In genomic region chr4:83219253-83219652, GRCm38 (mm10) we compare ENCODE assay signal across 33 mouse cellular contexts.
"Had no signal": no experiment of that assay in that cellular context is flagged by ENCODE, and none has a peak within 500 bp of the region (broad histone marks: within the 10 kb centered on the region; RNA-seq: fewer than 3 reads in every experiment).

No protein-coding gene starts in this region.

- DNase-seq: heart, postnatal 10 days; heart, postnatal 14 days; heart, postnatal 4 days; kidney, adult 11 months; kidney, adult 18-20 months; kidney, adult 2 months; kidney, adult 8-10 months; kidney, adult 9 months; kidney, postnatal 10 days; kidney, postnatal 14 days; kidney, postnatal 25 days; kidney, postnatal 36 days; kidney, postnatal 4 days; layer of hippocampus, adult 9-11 months; layer of hippocampus, postnatal 36 days had no signal

- ATAC-seq: hindbrain, embryonic 16.5 days; hindbrain, postnatal 0 days; inflammation-experienced regulatory T-cells, adult 6 months; intestine, embryonic 15.5 days; intestine, embryonic 16.5 days; intestine, postnatal 0 days had no signal

- H3K27ac ChIP-seq: heart, embryonic 10.5 days; heart, embryonic 13.5 days; heart, embryonic 15.5 days; hindbrain, embryonic 10.5 days; hindbrain, embryonic 12.5 days; hindbrain, embryonic 13.5 days; hindbrain, embryonic 14.5 days; hindbrain, embryonic 15.5 days; hindbrain, postnatal 0 days; intestine, embryonic 15.5 days; kidney, embryonic 15.5 days; kidney, postnatal 0 days; layer of hippocampus, adult 2 months had no signal

- H3K4me3 ChIP-seq: heart, embryonic 10.5 days; heart, embryonic 12.5 days; heart, embryonic 13.5 days; heart, embryonic 15.5 days; hindbrain, embryonic 10.5 days; hindbrain, embryonic 12.5 days; hindbrain, embryonic 13.5 days; hindbrain, embryonic 15.5 days; intestine, embryonic 15.5 days; kidney, embryonic 15.5 days; layer of hippocampus, adult 2 months had no signal
